Mouse (Mus musculus): ENCODE results near the gene Samd8. TPM values are rescaled to one million over a fixed set of nuclear protein-coding genes. Genes with fewer than 3 reads are reported as not detected.

The Samd8 gene
- total RNA-seq, 2 experiments from 2014 or later: 33.2 to 33.7 TPM

DNA sequence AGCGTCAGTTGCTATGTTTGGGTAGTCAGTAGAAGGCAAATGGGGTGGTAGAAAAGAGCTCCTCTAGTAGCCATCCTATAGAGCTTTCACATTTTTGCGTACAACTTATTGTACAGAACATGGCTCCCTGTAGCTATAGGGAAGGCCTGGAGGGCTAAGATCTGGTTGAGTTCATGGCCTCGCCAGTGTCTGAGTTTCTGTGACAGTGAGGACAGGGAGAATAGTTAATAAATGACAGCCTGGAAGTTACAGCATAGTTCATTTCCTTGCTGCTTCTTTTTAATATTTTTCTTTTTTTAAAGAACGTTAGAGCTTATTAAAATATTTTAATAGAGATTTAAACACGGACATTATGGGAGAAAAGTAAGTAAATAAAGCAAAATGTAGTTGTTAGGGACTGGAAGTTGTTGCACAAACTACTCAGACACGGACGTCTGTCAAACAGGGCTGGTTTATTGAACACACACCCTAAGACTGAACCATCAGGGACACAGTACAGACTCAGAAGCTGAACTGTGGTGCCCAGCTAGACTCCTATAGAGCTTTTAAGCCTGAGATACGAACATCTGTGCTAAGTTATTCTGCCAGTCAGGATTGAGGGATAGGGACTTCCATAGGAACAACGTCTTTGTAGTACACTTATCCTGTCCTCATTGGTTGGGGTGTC, 40.4 kb downstream of the Samd8 start:
- DNase-seq (ENCODE audit: low spot score in 2 of 2): no peak

DNA sequence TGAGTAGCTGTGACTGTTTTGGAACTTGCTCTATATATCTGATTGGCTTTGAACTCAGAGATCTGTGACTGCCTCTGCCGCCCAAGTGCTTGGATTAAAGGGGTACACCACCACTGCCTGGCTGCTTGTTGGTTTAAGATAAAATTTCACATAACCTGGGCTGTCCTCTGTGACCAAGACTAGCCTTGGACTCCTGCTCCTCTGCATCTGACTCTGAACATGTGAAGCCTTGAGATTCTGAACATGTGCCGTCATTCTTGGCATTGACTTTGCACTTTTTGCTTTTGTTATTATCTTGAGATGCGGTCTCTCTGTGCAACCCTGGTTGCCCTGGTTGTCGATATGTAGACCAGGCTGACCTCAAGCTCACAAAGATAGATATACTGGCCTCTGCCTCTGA, 41.4 kb downstream of the Samd8 start:
- no peak for DNase-seq (ENCODE audit: low spot score in 2 of 2)

DNA sequence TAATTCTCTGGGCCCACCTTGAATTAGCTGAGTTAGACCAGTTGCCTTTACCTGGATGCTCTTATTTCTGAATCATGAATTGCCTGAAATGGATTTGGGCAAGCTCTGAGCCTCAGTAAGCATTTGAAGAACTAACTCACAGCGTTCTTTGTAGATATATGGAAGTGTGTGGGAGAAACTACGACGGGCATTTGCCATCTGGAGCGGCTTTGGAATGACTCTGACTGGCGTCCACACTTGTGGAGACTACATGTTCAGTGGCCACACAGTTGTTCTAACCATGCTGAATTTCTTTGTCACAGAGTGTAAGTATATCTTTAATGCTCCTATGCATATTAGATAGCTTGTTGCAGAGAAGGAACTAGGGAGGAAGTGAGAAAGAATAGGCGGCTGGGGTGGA, 41.9 kb downstream of the Samd8 start:
- DNase-seq (ENCODE audit: low spot score in 2 of 2): no peak

DNA sequence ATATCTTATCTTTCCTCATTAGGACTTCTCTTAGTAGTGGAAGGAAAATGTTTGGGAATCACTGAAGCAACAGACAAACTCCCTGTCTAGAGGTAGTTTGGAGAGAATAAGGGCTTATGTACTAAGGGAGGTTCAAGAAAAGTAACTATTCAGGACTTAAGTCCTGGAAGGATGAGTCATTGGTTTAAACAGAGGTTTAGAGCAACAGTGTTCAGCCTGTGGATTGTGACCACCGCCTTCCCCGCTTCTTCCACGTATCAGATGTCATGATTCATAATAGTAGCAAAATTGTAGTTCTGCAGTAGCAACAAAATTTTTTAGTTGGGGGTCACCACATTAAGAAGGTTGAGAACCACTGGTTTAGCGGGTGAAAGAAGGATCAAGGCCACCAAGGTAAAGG, 50.3 kb downstream of the Samd8 start:
- no peak for DNase-seq (ENCODE audit: low spot score in 2 of 2)

DNA sequence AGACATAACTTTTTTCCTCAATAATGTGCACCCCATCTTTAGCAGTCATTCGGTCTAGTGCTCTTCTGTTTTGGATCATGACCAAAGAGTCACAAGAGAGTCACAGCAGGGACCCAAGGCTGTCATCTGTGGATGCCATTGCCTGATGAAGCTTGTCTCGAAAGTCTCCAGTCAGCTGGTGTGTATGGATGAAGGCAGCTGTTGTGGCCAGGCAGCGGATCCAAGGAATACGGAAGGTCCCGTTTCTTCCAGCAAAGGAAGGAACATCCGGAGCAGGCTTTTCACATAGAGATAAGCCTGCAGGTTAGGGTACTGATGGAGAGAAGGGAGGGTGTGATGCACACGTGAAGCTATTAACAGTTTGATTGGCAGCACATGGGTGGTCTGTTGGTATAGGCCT, 51.3 kb downstream of the Samd8 start:
- DNase-seq (ENCODE audit: low spot score in 2 of 2): no peak

DNA sequence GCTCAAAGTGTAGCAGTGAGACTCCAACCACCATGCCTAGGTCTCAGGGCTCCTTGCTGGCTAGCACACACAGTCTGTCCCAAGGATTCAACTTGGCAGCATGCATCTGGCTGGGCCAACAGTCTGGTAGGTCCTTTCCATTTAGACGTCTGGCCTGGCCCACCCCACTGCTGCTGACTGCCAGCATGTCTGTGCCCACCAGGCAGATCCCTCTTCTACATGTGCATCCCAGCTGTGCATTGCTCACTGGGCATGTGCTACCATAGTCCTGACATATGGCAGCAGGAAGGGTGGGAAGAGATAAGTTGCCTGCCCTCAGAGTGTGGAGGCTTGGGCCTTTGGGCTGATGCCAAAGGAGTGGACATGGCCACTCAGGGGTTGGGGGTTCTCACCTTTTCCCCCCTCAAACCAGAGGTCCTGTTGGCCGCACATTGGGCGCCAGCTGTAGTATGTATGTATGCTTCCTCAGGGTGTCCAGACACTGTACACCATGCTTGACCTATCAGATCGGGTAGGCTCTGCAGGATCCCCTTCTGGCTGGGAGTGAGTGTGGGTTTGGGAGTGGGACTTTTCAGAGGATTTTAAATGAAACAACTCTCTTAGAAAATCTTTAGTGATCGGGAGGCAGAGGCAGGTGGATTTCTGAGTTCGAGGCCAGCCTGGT, 52.3 kb downstream of the Samd8 start:
- no peak for DNase-seq (ENCODE audit: low spot score in 2 of 2)

DNA sequence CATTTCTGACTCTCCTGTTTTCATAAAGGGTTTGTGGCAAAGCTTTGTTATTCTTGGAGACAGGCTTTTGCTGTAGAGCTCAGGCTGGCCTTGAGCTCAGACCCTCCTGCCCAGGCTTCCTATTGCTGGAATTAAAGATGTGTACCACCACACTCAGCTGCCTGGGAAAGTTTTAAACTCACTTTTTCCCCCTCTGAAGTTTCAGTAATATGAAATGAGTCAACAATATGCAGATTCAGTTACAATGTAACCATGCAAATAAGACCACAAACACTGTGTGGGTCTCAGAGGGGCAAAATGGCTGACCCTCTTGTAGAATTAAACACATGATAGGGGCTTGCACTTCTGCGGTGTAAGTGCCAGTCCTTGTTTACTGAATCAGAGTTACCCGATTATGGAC, 55.9 kb downstream of the Samd8 start:
- no peak for DNase-seq (ENCODE audit: low spot score in 2 of 2)

DNA sequence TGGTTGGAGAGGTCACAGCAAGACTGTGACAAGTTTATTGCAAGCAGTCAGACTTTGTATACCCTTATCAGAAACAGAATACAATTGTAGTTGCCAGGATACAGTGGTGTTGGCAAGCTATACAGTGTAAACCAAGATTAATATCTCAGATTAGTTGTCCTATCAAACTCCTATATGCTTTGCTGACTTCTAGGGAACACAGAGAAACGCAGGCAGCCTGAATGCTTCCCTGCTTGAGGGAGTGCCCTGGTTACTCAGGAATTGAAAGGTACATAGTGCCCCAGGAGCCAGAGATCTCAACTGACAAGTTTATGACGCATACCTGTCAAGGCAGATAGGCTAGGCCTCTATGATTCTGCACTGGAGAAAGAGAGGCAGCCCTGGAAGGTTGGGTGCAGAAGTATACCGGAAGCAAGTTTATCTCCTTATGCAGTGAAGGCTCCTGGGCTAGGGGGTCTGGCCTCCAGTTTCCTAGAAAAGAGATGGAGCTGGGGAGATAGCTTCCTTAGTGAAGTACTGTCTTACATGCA, 56.4 kb downstream of the Samd8 start:
- no peak for DNase-seq (ENCODE audit: low spot score in 2 of 2)

DNA sequence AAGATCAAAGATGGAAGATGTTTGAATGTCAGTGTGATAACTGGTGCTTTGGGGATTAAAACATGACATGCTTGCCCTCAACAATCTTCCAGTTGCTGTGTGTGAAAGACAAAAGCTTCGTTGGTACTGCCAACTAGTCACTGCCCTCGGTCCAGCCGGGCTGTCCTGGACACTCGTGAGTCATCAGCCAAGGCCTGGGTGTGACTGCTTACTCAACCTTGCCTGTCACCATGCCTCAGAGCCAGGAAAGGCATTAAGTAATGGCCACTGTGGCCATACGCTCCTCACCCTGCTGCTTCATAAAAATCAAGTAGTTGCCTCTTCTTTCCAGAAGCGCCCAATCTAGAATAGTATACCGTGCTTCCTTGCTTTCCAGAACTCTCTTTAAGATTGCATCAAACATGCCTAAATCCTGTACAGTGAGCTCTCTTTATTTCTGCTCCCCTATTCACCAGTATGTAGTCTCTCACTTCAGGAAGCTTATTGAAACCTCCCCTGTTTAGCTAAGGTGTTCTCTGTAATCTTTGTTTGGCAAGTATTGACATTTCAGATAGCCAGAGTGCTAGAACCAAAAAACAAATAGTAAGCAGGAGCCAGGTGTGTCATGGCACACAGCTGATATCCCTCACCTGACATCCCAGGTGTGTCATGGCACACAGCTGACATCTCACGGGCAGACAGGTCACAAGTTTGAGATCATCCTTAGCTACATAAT, 58.0 kb downstream of the Samd8 start:
- DNase-seq (ENCODE audit: low spot score in 2 of 2): no peak

DNA sequence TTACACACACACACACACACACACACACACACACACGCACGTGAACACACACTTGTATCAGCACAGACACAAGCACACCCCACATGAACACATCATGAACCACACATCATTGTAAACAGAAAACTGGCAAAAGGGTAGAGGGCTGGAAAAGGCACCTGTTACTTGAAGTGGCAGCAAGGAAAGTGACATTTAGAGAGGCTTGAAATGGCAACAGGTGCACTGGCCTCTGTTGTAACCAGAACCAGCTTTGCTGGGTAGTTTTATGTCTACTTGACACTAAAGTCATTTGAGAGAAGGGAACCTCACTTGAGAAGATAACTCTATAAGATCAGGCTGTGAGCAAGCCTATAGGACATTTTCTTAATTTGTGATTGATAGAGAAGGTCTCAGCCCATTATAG, 59.1 kb downstream of the Samd8 start:
- DNase-seq (ENCODE audit: low spot score in 2 of 2): no peak

DNA sequence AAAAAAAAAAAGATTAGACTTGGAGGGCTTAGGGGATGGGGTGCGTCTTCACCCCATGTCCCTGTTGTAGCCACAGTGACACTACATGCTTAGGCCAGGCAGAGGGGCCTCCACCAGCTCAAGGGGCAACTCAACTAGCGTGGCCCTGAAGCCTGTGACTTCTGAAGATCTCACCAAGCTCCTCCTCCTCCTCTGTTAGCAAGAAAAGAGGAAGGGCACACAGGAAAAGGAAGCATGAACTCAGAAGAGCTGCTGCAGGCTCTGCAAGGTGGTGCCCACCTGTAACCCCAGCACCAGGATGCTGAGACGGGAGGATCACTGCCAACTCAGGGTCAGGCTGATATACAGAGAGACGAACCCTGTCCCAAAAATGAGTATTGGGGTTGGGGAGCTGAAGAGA, 61.0 kb downstream of the Samd8 start:
- DNase-seq (ENCODE audit: low spot score in 2 of 2): no peak

DNA sequence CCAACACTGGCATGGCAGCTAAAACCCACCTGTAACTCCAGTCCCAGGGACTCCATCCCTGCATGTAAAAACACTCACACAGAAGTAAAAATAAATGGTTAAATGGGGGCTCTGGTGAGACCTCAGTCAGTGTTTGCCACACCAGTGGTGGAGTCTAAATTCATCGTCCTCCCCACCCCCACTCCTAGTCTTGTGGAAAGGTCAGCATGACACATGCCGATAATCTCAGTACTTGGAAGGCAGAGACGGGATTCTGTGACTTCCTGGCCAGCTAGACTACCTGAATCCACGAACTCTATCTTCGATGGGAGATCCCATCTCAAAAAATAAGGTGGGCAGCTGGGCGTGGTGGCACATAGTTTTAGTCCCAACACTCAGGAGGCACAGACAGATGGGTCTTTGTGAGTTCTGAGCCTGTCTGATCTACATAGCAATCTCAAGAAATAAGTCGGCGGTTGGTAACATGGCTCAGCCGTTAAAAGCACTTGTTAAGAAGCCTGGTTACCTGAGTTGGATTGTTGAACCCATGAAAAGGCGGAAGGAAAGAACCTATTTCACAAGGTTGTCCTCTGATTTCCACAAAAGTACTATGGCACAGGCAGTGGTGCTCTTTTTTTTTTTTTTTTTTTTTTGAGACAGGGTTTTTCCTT, 61.5 kb downstream of the Samd8 start:
- DNase-seq (ENCODE audit: low spot score in 2 of 2): no peak

DNA sequence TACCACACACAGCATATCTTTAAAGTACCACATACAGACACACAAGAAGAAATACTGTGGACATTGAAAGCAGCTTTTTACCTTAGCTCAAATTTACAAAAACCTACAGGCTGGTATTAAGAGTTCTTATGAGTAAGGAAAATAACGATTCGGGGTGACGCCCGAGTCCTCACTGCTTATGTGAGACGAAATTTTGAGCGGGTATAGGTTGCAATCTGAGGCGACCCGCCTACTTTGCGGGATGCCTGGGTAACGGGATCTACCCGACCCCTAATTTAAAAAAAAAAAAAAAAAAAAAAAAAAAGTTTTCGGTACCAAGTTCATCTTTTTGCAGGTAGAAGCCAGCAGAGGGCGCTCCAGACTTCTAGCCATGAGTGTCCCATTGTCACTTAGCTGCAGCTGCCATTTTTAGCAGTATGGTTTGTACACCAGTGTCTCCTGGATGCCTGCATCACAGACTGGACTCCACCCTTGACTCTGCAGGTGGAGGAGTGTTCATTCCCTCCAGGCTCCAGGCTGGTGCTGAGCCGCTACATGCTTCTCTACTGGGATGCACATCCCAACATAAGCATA, 62.3 kb downstream of the Samd8 start:
- peak in 1 of 2 experiments; percentile 55 for DNase-seq (ENCODE audit: low spot score in 2 of 2)

DNA sequence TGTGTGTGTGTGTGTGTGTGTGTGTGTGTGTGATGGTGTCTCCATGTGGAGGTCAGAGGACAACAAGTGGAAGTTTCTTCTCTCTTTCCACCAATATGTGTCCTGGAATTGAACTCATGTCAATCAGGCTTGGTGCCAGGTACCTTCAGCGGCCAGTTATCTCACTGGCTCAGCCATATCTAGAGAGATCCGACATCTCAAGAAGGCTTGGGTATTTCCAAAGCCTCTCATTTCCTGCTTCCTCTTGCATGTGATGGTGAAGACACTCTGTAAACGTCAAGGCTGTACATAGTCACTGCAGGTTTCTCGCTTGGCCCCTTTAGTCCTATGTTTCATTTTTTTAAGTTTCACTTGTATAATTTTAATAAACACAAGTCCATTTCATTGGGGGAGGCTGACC, 62.9 kb downstream of the Samd8 start:
- no peak for DNase-seq (ENCODE audit: low spot score in 2 of 2)

DNA sequence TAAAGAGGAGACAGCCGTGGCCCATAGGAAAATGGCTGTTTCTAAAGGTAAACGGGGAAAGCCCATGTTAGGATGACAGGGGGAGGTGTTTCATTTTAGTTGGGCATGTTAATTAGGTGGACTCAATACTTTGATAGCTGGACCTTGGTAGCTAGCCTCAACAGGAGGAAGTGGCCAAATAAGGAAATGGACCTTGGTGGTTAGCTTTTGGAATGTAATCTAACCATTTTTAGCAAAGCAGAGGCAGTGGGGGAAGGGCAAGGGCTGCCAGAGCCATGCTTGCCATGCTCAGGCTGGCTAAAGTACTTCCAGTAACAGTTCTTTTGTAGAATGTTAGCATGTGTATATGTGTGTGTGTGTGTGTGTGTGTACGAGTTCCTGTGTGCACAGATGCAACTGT, 63.5 kb downstream of the Samd8 start:
- DNase-seq (ENCODE audit: low spot score in 2 of 2): no peak

DNA sequence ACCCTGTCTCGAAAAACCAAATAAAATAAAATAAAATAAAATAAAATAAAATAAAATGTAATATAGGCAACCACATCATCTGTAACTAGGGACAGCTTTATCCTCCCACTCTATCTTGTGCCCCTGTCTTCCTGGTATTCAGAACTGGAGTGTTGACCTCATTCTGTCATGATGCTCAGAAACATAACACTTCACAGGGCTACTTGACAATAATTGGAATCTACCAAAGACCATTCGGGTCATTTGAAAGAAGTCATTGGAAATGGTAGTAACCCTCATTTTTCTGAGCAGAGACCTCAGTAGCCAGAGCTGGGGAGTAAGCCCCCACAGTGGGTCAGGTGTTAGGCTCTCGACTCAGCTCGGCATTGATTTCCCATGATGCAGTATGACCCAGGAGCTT, 64.3 kb downstream of the Samd8 start:
- DNase-seq (ENCODE audit: low spot score in 2 of 2): no peak

DNA sequence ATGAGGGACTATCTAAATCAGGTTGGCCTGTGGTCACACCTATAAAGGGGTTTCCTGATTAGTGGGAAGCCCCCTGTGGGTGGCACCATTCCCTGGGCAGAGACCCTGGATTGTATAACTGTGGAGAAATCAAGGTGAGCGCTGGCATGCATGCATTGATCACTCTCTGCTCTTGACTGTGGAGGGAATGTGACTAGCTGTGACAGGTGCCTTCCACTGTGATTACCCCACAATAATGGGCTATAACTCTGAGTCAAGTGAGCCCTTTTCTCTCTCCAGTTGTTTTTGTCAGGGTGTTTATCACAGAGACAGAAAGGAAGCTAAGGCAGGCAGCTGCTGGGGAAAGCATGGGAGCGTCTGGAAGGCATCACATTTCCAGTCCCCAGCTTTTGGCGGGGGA, 65.9 kb downstream of the Samd8 start:
- no peak for DNase-seq (ENCODE audit: low spot score in 2 of 2)

DNA sequence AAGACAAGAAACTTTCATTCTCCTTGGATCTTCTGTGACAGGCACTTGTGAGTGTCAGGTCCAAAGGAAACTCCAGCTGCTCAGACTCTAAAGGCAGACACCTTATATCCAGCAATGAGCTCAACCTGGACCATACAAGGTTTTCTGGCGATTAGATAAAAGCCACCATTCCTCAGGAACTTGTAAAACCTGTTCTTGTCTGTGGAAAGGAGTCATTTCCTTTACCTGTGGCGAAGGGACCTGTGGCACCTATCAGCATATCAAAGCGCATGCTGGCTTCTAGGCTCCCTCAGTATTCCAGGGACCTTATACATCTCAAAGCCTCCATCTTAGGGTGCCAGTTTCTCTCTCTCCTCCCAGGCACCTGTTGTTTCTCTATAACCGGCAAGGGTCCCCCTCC, 67.1 kb downstream of the Samd8 start:
- no peak for DNase-seq (ENCODE audit: low spot score in 2 of 2)

DNA sequence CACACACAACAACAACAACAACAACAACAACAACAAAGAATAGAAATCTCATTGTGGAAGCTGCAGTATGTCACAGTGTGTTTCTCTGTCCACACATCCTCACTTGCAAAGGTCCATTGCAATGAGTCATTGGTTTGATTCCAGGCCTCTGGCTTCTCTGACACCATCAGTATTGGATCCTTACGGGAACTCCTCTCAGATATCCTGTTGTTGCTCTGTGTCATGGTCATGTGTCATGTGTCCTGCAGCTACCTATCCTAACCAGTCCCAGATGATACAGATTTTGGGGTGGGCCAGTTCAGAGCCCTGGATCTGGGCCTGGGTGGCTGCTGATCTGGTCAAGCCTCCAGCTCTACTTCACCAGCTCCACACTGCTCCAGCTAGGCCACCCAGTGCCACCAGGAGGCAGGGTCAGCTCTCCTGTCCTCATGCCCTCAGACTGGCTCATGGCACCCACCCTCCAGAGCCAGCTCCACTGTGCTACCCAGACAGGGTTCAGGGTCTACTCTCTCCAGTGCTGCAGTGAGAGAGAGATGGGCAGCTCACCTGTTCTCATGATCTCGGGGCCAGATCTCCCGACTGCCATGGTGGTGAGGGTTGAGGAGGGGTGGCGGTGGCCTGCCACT, 70.7 kb downstream of the Samd8 start:
- DNase-seq (ENCODE audit: low spot score in 2 of 2): no peak

DNA sequence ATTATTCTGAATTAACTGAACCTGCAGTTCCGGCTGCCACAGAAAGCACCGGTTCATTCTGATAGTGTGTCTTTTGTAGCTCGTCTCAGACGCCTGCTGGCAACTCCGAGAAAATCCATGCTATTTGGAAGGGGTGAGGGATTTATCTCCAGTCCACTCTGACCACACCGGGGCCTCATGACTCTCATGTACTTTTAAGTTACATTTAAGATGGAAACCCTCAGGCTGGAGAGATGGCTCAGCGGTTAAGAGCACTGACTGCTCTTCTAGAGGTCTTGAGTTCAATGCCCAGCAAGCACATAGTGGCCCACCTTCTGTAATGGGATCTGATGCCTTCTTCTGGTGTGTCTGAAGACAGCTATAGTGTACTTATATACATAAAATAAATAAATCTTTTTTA, 72.0 kb downstream of the Samd8 start:
- DNase-seq (ENCODE audit: low spot score in 2 of 2): no peak

DNA sequence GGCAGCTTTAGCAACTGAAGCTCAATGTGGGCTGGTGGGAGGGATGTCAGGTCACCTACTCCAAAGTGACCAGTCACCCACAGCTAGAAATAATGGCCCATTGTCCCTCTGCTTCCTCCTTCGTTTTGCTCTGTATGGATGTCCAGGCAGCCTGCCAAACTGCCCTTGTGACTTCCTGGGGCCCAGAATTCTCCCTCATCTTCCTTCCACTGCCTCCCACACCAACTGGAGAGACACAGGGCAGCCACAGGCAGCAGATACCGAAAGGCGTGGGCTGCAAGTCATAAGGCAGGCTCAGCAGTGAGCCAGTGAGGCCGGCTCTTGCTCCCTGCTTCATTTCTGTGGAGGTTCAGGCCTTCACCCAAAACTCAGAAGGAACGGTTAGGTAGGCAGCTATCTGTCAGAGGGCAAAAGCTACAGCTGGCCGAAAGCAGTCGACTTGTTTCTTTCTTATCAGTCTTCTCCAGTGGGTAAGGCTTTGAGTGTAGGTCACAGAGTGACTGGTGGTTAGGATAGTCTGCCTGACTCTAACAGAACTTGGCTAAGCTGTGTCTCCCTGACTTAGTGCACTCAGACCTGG, 72.6 kb downstream of the Samd8 start:
- DNase-seq (ENCODE audit: low spot score in 2 of 2): peak in 1 of 2 experiments; percentile 55
